ENCODE assay signal across 7 mouse cellular contexts in the genomic region with DNA sequence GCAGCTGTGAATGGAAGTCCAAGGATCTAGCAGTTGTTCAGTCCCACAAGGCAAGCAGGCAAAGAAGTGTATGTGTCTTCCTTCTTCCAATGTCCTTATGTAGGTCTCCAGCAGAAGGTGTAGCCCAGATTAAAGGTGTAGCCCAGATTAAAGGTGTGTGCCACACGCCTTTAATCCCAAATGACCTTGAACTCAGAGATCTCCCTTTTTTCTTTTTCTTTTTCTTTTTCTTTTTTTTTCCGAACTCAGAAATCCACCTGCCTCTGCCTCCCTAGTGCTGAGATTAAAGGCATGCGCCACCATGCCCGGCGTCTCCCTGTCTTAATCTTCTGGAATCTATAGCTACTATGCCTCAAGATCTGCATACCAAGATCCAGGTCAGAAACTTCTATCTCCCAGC. TPM values are rescaled to one million over a fixed set of nuclear protein-coding genes. Genes with fewer than 3 reads are reported as not detected.
DNase-seq lines count a peak whose midpoint lies in the region; ATAC-seq lines count a peak whose summit lies in the region.
"Not testable (repeated sequence)": the region's sequence is repeated elsewhere in the genome, so short reads cannot be mapped to it uniquely, and the experiment has no call there.

A gene (minus strand): TSS at position 101 of the 400 bp plus-strand sequence.

- not testable (repeated sequence) for H3K27ac ChIP-seq in hindbrain, embryonic 13.5 days; liver, embryonic 13.5 days; midbrain, embryonic 16.5 days (ENCODE audit: low read length)

- H3K4me2 ChIP-seq in hindbrain, embryonic 13.5 days; liver, embryonic 13.5 days; midbrain, embryonic 16.5 days (ENCODE audit: low read length): not testable (repeated sequence)

- not testable (repeated sequence) for H3K9ac ChIP-seq in hindbrain, embryonic 13.5 days; liver, embryonic 13.5 days; midbrain, embryonic 16.5 days (ENCODE audit: low read depth, low read length)

- H3K36me3 ChIP-seq in hindbrain, embryonic 13.5 days; liver, embryonic 13.5 days; midbrain, embryonic 16.5 days (ENCODE audit: control insufficient read depth, insufficient read depth, low read length): not testable (repeated sequence)

- DNase-seq in adrenal gland, postnatal 14 days; heart, adult 18-20 months; layer of hippocampus, postnatal 14 days (ENCODE audit: low spot score in 2 of 2); liver, embryonic 13.5 days: not testable (repeated sequence)

- not testable (repeated sequence) for ATAC-seq in erythroid progenitor cell, adult 5-6 weeks (replicated peaks; ENCODE audit: low FRiP score, poor library complexity, severe bottlenecking); hindbrain, embryonic 13.5 days (ENCODE audit: low FRiP score); liver, embryonic 13.5 days (ENCODE audit: low read depth); midbrain, embryonic 16.5 days

- WGBS in hindbrain, embryonic 13.5 days, result 96% methylated on average over 5 of the region's 5 CpGs
- WGBS in liver, embryonic 13.5 days (ENCODE audit: insufficient replicate concordance), result 80% methylated on average over 5 of the region's 5 CpGs
- WGBS in midbrain, embryonic 16.5 days, result 93% methylated on average over 5 of the region's 5 CpGs

- H3K4me1 ChIP-seq in hindbrain, embryonic 13.5 days (replicated peaks); liver, embryonic 13.5 days (replicated peaks); midbrain, embryonic 16.5 days (ENCODE audit: control insufficient read depth, insufficient read depth, low read length): not testable (repeated sequence)

- not testable (repeated sequence) for H3K4me3 ChIP-seq in hindbrain, embryonic 13.5 days; liver, embryonic 13.5 days (replicated peaks); midbrain, embryonic 16.5 days (ENCODE audit: low read depth, low read length)

- H3K27me3 ChIP-seq in hindbrain, embryonic 13.5 days; liver, embryonic 13.5 days; midbrain, embryonic 16.5 days (ENCODE audit: control insufficient read depth, insufficient read depth, low read depth, low read length): not testable (repeated sequence)

- not testable (repeated sequence) for H3K9me3 ChIP-seq in hindbrain, embryonic 13.5 days; liver, embryonic 13.5 days (replicated peaks); midbrain, embryonic 16.5 days (replicated peaks; ENCODE audit: control insufficient read depth, low read length, poor library complexity, severe bottlenecking)

RNA-seq across cellular contexts. Expression of the gene that starts here (rescaled TPM):
- total RNA-seq in adrenal gland, postnatal 14 days (2021), result 143 and 159 TPM in 2 replicates
- 80.5 and 89.0 TPM in 2 replicates for total RNA-seq in erythroid progenitor cell, adult 5-6 weeks (2015; ENCODE audit: low replicate concordance)
- 70.8 and 92.4 TPM in 2 replicates for total RNA-seq in erythroid progenitor cell, adult 5-6 weeks (2017; ENCODE audit: low replicate concordance)
- 100 to 1,000 TPM; 148 to 156 TPM for total RNA-seq in heart, adult 18-20 months (2021)
- 67.9 and 68.6 TPM in 2 replicates for polyA plus RNA-seq in hindbrain, embryonic 13.5 days (2015; fragmentation: Nextera tagmentation; extraction: Ambion mirVana)
- 10 to 100 TPM; 95.4 to 99.6 TPM for total RNA-seq in layer of hippocampus, postnatal 14 days (2021)
- polyA plus RNA-seq in liver, embryonic 13.5 days (2015; fragmentation: Nextera tagmentation; extraction: Ambion mirVana), result 15.2 and 17.1 TPM in 2 replicates
- 40.4 and 53.6 TPM in 2 replicates for polyA plus RNA-seq in midbrain, embryonic 16.5 days (2015; fragmentation: Nextera tagmentation; extraction: Ambion mirVana)
